Mouse (Mus musculus) small intestine, adult 2 months (tissue): ENCODE results near the gene Fbxl12.

Experiments
- CTCF ChIP-seq: fragments of 200-500 bp; IDR thresholded peaks from 2 replicates; pipeline ENCODE4 v1.5.1; 2012; ENCODE audit warnings: low read depth, mild to moderate bottlenecking, control low read depth, inconsistent platforms, low read length, moderate library complexity, mixed read lengths; ENCODE audit not compliant: insufficient replicate concordance, insufficient read length; ENCODE audit errors: extremely low read depth
- POLR2A ChIP-seq: fragments of 200-500 bp; IDR thresholded peaks from 2 replicates; pipeline ENCODE4 v1.6.1; 2012; ENCODE audit warnings: low read depth, mild to moderate bottlenecking, control low read depth, inconsistent platforms, low read length, moderate library complexity

DNA sequence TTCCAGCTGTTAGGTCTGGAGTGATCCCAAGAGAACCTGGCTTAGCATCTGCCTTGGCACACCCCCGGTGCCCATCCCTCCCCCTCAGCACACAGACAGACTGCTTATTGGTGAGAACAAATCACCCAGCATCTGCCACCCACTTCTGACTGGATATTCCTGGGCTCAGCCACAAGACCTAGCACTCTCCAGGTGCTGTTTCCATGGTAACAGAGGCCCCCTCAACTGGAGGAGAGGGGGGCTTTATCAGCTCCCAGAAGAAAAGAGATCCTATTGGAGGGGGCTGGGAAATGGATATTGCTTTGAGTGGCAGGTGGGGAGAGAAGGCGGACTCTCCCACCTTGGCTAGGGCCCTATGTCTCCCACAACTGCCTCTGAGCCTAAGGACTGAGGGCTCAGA, 19.4 kb upstream of the Fbxl12 start:
- no peak for TF ChIP-seq CTCF
- no peak for TF ChIP-seq POLR2A
